Mouse (Mus musculus): Measurements from ENCODE around the gene Gm21761.
"Not testable (repeated sequence)": the region's sequence is repeated elsewhere in the genome, so short reads cannot be mapped to it uniquely, and the experiment has no call there.

The Gm21761 gene

DNA sequence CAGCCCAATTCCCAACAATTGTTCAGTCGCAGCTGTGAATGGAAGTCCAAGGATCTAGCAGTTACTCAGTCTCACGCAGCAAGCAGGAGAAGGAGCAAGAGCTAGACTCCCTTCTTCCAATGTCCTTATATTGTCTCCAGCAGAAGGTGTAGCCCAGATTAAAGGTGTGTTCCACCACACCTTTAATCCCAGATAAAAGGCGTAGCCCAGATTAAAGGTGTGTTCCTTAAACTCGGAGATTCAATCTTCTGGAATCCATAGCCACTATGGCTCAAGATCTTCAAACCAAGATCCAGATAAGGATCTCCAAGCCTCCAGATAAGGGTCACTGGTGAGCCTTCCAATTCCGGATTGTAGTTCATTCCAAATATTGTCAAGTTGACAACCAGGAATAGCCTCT is at the start of gene Gm21761:
Gene Gm21761, minus strand, starts transcription at position 101 of the 400 bp plus-strand sequence.
- DNase-seq (ENCODE audit: low spot score), result not testable (repeated sequence)

DNA sequence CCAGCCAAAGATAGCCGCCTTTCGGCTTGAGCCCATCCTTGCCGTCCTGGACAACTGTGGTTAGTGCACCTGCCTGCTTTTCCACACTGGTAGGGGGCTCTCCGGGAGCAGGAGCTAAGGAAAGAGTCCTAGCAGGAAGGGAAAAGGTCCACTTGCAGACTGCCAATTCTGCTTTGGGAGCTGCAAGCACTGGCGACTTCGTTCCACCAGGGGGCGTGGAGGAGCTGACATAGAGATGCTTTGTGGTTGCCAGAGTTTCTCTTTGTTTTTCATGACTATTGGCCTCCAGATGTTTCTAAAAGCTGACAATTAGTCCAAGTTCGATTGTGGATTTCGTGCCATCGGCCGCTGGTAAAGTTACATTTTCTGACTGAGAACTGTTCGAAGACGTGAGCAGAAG is 40.1 kb upstream of the Gm21761 start:
- not testable (repeated sequence) for DNase-seq (ENCODE audit: low spot score)

DNA sequence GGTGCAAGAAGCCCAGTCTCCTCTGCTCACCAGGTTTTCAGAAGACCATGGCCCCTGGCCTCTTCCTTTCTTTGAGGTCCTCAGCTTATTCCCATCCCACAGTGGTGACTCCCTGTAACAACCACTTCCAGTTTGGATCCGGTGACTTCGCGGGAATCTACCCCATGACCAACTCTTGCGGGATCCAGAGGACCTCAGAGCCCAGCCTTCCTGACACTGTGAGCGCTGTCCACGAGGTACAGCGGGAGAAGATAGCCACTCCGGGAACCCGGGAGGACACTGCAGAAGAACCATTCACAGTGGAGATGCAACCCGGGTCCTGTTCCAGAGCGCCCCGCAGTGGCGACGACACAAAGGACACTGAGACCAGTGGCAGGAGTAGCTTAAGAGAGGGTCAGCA is 39.1 kb upstream of the Gm21761 start:
- DNase-seq (ENCODE audit: low spot score), result not testable (repeated sequence)

DNA sequence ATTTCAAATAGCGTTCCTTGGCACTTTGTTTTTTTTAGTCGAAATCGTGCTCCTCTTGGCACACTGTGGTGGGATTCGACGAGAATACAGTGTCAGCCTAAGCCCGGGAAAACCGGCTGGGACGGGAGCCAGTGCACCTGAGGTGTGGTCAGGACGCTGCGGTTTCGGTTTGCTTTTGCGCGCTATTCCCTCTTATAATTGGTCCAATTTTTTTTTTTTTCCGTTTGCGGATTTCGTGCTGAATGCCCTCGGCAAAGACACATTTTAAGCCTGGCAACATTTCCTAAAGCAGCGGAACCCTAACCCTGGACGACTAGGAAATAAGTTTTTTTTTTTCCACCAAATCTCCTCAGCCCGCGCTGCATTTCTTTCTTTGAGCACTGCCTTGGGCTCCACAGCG is 36.9 kb upstream of the Gm21761 start:
- not testable (repeated sequence) for DNase-seq (ENCODE audit: low spot score)

DNA sequence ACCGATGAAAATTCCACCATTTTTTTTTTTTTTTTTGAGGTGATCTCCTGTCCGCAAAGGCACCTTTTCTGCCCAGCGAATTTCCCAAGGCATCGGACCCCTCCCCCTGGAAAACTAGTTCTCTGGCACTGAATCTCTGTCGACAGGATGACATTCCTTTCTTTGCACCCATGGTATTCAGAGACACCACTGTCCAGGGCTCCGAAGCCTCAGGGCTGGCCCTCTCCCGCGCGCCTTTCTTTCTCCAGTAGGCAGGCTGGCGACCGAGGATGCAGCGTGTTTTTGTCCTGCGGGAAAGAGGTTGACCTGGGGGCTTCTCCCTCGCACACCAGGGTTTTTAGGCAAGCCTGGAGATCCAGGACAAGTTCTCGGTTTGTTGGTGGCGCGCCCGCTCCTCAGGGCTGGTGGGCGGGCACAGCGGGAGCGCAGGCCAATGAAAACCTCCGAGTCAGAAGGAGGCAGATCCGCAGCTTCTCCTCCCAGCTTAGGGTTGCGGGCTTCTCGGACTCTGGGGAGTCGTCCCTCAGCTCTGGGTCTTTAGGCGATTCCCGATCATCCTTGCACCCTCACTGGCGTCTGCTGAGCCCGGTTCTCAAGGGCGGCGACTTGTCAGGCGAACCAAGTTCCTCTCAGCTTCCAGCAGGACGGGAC is 36.4 kb upstream of the Gm21761 start:
- DNase-seq (ENCODE audit: low spot score), result not testable (repeated sequence)

DNA sequence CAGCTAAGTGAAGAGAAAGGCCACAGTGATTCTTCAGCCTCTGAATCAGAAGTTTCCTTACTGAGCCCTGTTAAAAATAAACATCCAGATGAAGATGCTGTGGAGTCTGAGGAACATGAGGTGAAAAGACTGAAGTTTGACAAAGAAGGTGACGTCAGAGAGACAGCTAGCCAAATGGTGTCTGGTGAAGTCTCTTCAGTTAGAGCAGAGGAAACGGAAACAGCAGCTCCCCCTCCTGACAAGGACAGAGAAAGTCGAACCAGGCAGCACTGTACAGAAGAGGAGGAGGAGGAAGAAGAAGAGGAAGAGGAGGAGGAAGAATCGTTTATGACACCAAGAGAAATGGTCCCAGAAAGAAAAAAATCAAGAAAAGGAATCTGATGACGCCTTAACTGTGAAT is 33.8 kb upstream of the Gm21761 start:
- DNase-seq (ENCODE audit: low spot score), result not testable (repeated sequence)

DNA sequence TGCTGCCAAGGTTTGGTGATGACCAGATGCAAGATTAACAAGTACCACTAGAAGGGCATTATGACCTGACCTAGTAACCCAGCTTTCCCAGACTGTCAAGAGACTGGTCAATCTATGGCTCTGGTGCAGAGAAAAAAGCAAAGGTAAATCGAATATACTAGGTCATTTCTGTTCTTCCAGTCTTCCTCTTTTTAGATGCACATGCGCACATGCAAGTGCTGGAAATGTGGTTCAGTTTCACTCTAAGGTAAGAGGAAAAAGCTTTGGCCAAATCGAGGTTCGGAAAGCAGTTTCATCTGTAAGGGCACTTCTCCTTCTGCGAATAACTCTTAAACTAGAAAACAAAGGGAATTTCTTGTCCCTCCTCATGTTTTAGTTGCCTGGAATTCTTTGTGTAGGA is 26.5 kb upstream of the Gm21761 start:
- DNase-seq (ENCODE audit: low spot score), result not testable (repeated sequence)

DNA sequence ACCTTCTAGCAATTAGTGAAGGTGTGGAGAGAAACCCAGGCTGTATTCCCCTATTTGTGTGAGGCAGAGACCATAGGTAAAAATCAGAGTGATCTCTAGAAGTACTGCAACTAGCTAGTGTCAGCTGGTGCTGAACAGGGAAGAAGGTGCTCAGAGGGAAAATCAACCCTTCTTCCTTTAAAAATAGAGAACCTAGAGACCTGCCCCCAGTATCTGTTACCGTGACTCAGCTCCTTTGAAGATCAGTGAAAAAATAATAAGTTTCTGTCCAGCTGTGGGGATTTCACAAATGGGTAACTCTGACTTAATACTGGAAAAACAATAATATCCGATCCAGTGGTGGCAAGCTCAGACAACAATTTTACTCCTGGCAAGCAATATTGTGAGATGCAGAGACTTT is 26.0 kb upstream of the Gm21761 start:
- DNase-seq (ENCODE audit: low spot score), result not testable (repeated sequence)

DNA sequence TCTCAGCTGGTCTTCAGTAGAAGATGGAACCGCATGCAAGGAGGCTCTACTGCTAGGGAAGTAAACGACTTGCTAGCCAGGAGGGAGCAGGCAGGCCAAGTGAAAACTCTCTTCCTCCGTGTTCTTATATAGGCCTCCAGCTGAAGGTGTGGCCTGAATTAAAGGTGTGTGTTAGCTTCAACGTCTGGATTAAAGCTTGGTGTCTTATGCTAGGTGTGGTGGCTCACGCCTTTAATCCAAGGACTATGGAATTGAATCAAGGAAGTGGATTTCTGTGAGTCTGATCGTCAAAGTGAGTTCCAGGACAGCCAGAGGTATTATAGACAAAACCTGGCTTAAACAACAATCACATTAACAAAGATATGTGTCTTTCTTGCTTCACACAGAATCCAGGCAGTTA is 21.6 kb upstream of the Gm21761 start, which contains the start of gene B020031M17Rik:
Gene B020031M17Rik, minus strand, starts transcription at position 101 of the 400 bp plus-strand sequence.
- DNase-seq (ENCODE audit: low spot score), result not testable (repeated sequence)

DNA sequence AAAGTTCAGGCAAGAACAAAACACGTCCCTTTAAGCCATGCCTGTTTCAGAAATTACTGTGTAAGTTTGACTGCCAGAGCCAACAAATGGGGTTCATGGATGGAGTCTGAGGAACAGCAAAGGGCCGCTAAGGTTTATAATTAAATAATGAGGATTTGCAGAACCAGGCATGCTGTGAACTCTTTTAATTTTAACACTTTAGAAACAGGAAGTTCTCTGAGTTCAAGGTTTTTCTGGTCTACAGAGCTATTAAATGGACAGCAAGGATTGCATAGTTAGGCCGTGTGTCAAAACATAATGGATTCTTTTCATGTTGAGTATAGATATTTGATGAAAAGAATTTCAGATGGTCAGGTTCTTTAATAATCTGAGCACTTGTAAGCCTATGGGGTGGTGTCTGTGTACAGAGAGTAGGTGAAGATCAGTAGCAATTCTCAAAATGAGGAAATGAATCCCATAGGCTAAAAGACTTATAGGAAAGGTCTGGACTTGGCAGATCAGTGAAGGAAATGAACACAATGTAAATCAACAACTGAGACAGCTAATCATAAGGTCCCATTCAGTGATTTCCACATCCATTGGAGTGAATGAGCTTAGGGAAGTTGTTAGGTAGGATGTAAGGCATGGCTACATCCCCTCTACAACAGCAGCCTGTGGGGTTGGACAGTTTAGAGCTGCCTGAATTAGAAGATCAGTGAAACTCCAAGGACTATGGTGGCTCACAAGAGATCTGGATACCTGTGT is 4.3 kb downstream of the Gm21761 start:
- DNase-seq (ENCODE audit: low spot score), result not testable (repeated sequence)

DNA sequence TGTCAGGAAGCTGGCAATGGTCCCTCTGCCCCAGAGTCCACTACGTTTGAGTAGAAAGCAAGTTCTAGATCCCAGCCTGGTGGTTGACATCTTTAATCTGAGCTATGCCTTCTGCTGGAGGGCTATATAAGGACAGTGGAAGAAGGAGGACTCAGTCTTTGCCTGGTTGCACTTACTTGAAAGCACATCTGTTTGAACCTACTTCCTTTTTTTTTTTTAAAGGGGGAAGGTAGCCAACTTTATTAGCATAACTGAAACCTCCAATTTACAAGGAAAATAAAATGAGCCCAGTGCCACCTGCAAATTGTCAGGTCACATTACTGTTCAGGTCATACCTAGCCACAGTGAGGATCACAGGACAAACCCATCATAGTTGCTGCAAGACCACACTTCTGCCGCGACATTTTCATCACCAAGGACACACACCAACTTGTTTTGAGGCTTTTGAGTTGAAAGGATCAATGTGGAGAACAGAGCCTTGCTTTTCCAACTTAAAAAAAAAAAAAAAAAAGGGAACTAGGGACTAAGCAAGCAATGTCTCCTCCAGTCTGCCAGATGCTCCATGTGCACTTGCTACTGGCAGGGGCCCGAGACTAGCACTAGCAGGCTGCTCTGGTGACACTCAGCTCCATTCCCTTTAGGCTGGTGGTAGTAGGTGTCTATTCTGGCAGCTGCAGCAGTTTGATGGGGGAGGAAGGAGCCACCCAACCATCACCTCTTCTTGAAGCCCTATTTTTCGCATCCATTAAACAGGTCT is 11.9 kb downstream of the Gm21761 start:
- not testable (repeated sequence) for DNase-seq (ENCODE audit: low spot score)

DNA sequence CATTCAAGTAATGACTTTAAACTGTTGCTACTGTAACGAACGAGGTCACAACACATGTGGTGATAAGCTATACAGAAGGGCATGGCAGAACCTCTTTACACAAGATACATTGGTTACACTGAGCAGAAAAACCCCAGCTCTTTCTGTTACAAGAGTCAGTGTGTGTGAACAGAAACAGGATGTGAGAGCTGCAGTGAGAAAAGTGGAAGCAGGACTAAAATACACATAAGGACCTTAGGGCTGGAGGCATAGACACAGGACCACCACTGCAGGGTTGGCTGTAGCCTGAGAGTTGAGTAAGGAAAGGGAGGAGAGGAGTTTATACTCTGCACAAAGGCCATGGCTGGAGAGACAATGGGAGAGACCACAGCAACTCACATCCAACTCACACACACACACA is 12.6 kb downstream of the Gm21761 start:
- DNase-seq (ENCODE audit: low spot score), result not testable (repeated sequence)

DNA sequence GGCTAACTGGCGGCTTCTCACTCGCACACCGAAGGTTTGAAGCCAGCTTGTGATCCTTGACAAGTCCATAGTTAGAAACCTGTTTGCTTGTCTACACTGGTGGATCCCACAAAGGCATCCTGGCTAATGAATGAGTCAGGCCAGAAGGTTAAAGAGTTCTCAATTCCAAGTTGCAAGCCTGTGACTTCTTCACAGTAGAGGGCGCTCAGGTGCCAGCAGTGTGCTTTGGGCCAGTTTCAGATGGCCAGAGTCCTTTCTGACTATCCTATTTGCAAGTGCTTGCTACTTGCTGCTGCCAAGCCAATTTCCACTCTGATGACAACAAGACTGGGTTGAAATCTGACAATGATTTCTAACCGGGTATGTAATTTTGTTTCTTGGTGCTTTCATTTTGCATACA is 30.5 kb downstream of the Gm21761 start:
- DNase-seq (ENCODE audit: low spot score), result not testable (repeated sequence)

DNA sequence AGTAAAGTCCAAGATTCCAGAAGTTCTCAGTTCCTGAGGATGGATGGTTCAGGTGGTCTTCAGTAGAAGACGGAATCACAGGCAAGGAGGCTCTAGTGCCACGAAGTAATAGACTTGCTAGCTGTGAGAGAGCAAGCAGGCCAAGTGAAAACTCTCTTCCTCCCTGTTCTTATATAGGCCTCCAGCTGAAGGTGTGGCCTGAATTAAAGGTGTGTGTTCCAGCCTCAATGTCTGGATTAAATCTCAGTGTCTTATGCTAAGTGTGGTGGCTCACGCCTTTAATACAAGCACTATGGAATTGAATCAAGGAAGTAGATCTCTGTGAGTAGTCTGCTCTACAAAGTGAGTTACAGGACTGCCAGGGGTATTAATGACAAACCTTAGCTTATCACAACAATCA is 34.4 kb downstream of the Gm21761 start, which contains the start of gene Tcstv1:
Gene Tcstv1, minus strand, starts transcription at position 101 of the 400 bp plus-strand sequence.
- not testable (repeated sequence) for DNase-seq (ENCODE audit: low spot score)

DNA sequence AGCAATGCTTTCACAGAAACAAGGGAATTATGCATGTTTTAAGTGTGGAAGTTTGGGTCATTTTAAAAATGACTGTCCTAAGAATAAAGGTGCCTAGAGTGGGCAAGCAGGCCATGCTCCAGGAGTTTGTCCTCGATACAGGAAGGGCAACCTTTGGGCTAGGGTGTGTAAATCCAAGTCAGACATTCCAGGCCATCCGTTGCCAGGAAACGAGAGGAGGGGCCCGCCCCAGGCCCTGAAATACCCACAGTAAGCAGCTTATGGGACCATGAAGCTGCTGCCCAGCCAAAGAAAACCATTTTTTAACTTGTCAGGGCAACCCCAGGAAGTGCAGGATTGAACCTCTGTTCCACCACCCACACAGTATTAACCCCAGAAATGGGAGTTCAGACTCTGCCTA is 42.2 kb downstream of the Gm21761 start:
- DNase-seq (ENCODE audit: low spot score), result not testable (repeated sequence)

DNA sequence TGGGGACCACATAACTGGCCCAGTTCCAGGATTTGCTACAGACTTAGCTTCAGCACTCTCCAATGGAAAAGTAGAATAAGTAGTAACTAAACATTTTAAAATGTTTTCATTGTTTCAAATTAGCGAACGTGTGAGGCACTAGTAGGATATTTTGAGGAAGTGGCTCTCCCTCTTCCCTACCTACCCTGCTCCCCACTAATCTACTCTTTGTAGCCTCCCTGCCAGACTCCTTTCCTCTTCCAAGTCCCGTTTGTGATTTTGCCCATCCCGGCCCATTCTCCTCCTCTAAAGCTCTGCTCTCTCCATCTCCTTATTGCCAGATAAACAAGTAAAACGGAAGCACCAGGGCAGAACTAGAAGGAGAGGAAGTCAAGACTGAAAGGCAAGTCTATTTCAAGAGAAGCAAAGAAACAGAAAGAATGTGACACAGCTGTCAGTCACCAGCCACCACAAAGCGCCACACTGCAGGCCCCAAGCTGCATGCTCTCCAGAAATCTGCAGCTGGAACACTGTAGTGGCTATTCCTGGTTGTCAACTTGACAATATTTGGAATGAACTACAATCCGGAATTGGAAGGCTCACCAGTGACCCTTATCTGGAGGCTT is 64.6 kb downstream of the Gm21761 start:
- not testable (repeated sequence) for DNase-seq (ENCODE audit: low spot score)

DNA sequence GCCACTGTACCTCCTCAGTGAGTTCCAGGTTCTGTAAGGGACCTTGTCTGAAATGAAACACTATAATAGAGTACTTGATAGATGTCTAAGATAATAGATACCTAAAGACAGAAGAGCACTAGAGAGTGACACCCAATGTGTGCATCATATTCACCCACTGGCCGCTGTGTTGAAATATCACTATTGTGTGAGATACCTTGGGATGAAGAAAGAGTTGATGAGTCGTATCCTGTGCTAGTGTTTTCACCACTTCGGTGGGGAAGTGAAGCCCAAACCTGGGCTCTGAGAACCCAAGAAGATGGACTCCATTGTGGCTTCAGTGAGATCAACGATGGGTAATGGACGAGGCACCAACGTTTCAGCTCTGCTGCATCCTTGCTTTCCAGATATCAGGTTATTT is 66.7 kb downstream of the Gm21761 start:
- not testable (repeated sequence) for DNase-seq (ENCODE audit: low spot score)
